Mouse (Mus musculus) spleen, adult 2 months (tissue): Measurements from ENCODE around the gene Tmem201. TPM values are rescaled to one million over a fixed set of nuclear protein-coding genes. Genes with fewer than 3 reads are reported as not detected.
A peak's percentile ranks its signal among the peaks of the same experiment; 100 is the strongest.

Source experiments
- DNase-seq, 2 experiments: peaks; one replicate each; pipeline versions ENCODE4 v3.0.0 to v3.0.0-alpha.2; 2012 to 2021; ENCODE audit warnings: low spot score in 2 of 2, low read depth in 1 of 2
- H3K27ac ChIP-seq: fragments of 200-500 bp; 2 replicates; pipeline ENCODE4 v1.5.1; 2012; ENCODE audit warnings: low read length, inconsistent platforms; ENCODE audit not compliant: insufficient read depth
- H3K27me3 ChIP-seq: fragments of 200-500 bp; 2 replicates; pipeline ENCODE4 v1.6.1; 2012; ENCODE audit warnings: mild to moderate bottlenecking, moderate library complexity, low read length, inconsistent platforms; ENCODE audit not compliant: control insufficient read depth, insufficient read depth
- H3K36me3 ChIP-seq: fragments of 200-500 bp; 2 replicates; pipeline ENCODE4 v1.6.1; 2012; ENCODE audit warnings: mild to moderate bottlenecking, low read length, inconsistent platforms; ENCODE audit not compliant: control insufficient read depth, insufficient read depth
- H3K4me1 ChIP-seq: fragments of 200-500 bp; 2 replicates; pipeline ENCODE4 v1.6.1; 2011; ENCODE audit warnings: inconsistent platforms; ENCODE audit not compliant: control insufficient read depth, insufficient read depth, insufficient read length
- H3K4me3 ChIP-seq: fragments of 200-500 bp; 2 replicates; pipeline ENCODE4 v1.5.1; 2011; ENCODE audit warnings: mild to moderate bottlenecking, inconsistent platforms; ENCODE audit not compliant: insufficient read depth, insufficient read length; ENCODE audit errors: extremely low read depth
- CTCF ChIP-seq: fragments of 200-500 bp; IDR thresholded peaks from 2 replicates; pipeline ENCODE4 v1.5.1; 2011; ENCODE audit warnings: mild to moderate bottlenecking, inconsistent platforms; ENCODE audit not compliant: insufficient read depth, insufficient read length, insufficient replicate concordance; ENCODE audit errors: extremely low read depth
- POLR2A ChIP-seq: fragments of 200-500 bp; IDR thresholded peaks from 2 replicates; pipeline ENCODE4 v1.6.1; 2011; ENCODE audit warnings: low read depth, low read length, inconsistent platforms
- WGBS: fragments of 180-500 bp; shearing (Covaris S2); methylation state at CpG from one replicate; pipeline ENCODE4 v1.1.7; 2018; 5-methylcytosine and 5-hydroxymethylcytosine counted together
- polyA plus RNA-seq: library from polyadenylated mRNA; depleted of rRNA; stranded (reverse); fragments of >200 nt; gene quantifications from 2 replicates; pipeline ENCODE4 v1.2.3, GENCODE M21; 2012

Gene Tmem201
- polyA plus RNA-seq, 1 experiment: 24.3 TPM

DNA sequence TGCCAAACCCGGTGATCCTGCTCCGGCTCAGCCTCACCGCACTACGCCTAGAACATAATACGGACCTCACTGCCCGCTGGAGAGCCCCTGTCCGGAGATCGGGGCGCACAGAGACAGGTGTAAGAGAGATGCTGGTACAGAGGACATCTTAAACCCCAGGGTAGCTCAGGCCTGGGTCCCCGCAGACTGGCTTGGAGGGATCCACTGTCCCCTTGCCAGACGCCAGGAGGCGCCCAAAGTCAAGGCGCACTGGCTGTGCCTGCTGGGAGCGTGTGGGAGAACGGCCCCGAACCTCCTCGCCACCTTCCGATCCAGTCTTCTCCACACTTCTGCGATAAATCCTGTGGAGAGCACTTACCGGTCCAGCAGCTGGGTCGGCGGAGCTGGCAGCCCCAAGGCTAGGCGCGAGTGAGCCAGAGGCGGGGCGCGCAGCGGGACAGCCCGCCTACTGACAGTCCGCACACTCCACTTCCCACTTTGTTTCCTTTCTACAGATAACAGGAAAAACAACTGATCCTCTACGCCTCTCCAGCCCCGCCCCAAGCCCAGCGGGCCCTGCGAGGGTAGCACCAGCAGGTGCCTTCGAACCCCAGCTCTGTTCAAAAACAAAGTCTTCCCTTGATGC is 39.5 kb downstream of the Tmem201 start:
- peak; percentile 55 to 79 for DNase-seq
- TF ChIP-seq CTCF (peak; percentile 54; the same call in 1 of the 2 replicates), POLR2A (peak; percentile 80)
- Histone ChIP-seq H3K36me3 (peaks cover 3% of the 10 kb centered on the region), H3K27ac (peak overlapping the region; percentile 94), H3K4me3 (peak overlapping the region; percentile 81), H3K27me3 (no peaks in the 10 kb centered on the region), H3K4me1 (peaks cover 8% of the 10 kb centered on the region; the same call in 1 of the 2 replicates)
- under 1% methylated on average over 35 of the region's 35 CpGs for WGBS

DNA sequence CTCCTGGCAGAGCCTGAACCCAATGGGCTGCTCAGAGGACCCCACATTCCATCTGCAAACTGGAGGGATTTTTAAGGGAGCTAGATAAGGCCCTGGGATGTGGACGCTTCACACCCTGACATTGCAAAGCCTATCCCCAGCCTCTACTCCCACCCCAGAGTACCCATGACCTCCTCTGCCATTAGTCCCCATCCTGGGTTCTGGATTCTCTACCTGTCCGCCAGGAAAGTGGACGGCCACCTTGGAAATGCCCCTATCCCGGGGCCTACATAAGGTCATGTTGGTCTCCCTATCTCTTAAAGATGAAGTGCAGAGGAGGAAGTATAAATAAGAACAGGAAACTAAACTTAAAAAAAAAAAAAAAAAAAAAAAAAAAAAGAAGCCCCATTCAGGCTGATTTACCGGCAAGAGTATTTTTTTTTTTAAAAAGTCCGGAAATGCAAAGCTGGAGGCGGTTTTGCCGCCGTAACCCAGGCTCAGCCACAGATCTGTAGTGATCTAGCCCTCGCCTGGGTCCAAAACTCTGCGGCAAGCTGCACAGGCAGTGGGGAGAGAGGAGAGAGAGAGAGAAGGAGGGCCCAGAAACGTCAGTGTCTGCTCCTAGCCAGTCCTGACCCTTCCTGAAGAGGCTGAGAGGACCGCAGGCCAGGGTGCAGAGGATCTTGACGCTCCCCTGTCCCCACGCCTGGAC is 40.2 kb downstream of the Tmem201 start:
- peak; percentile 69 to 74 for DNase-seq
- 2% methylated on average over 15 of the region's 15 CpGs for WGBS
- Histone ChIP-seq H3K27ac (peak overlapping the region; percentile 94), H3K36me3 (peaks cover 3% of the 10 kb centered on the region), H3K4me3 (peak overlapping the region; percentile 81), H3K27me3 (no peaks in the 10 kb centered on the region), H3K4me1 (peaks cover 13% of the 10 kb centered on the region; the same call in 1 of the 2 replicates)
- TF ChIP-seq CTCF (no peak), POLR2A (peak; percentile 33; the same call in 1 of the 2 replicates)

DNA sequence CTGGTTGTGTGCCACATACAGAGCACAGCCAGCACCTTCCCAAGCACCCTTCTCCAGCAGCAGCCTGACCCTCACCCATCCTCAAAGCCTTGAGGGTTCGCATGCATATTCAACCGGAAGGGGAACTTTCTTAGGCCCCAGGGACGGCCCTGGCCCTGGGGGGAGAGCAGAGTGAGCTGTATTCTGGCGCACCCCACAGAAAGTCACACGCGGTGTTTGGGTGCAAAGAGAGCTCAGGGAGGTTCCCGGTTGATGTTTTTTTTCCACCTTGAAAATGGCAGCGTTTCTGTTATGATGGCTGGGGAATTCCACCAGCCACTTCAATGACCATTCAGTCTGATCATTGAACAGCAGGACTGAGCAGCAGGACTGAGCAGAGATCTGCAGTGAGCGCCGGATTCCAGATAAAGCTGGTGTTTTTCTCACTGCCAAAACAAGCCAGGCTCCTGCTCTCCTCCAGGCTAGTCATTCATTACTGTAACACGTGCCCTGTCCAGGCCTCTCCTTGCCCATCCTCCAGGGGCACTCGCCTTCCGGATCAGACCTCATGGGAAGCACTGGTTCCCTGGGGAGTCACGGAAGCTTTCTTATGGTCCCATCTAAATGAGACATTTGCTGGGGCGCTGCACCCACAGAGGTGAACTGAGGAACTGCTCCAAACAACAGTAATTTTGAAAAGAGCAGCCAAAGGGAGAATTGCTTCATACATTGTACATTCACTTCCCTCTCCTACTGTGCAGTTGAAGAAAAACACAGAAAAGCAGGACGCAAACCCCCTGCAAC is 41.5 kb downstream of the Tmem201 start:
- H3K36me3 ChIP-seq: peaks cover 9% of the 10 kb centered on the region
- H3K27me3 ChIP-seq: no peaks in the 10 kb centered on the region
- peak in 1 of 2 experiments; percentile 61 for DNase-seq
- peak overlapping the region; percentile 73 for H3K4me3 ChIP-seq
- H3K4me1 ChIP-seq: peaks cover 18% of the 10 kb centered on the region; the same call in 1 of the 2 replicates
- WGBS: 7% methylated on average over 16 of the region's 16 CpGs
- TF ChIP-seq POLR2A: no peak
- TF ChIP-seq CTCF: peak; percentile 2; the same call in 1 of the 2 replicates
- peak overlapping the region; percentile 92 for H3K27ac ChIP-seq

DNA sequence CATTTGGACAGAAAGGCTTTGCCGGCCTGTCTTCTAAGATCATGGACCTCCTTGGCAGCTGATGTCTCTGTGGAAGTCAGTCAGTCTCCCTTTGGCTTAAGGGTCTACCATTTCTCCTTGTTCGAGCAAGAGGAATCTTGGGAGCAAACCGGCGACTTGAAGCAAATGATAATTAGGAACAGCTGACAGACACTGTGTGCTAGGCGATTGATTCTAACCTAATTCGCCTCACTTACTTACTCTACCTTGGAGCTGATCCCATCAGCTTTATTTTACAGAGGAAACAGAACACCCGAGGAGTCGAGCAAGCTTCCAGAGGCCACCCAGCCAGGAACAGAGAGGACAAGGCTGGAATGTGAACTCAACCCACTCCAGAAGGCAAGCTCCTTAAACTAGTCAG is 46.5 kb downstream of the Tmem201 start:
- DNase-seq: no peak

DNA sequence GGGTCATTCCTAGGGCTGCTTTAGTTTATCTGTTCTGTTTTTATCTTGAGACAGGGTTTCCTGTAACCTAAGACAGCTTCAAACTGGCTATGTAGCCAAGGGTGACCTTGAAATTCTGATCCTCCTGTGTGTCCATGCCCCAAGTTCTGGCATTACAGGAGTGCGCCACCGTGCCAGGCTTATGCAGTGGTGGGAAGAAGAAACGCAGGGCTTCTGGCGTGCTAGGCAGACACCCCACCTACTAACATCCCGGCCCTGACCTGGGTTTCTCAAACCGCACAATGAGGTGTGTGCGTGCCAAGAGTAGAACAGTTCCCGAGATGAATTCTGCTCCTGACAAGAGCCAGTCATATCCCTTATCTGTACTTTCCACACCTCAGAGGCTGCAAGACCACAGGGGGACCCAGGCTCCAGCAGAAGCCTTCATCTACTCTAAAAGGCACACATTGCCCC is 47.0 kb downstream of the Tmem201 start:
- 72% methylated on average over 8 of the region's 8 CpGs for WGBS

More for the DNA sequence above, 46.5 kb downstream of the Tmem201 start:
- H3K4me3 ChIP-seq: no peak overlapping the region
- no peaks in the 10 kb centered on the region for H3K27me3 ChIP-seq
- peaks cover 30% of the 10 kb centered on the region for H3K4me1 ChIP-seq
- H3K27ac ChIP-seq: peak overlapping the region; percentile 70
- TF ChIP-seq CTCF: no peak
- TF ChIP-seq POLR2A: no peak
- H3K36me3 ChIP-seq: peaks cover 19% of the 10 kb centered on the region
- 83% methylated on average over 8 of the region's 8 CpGs for WGBS

DNA sequence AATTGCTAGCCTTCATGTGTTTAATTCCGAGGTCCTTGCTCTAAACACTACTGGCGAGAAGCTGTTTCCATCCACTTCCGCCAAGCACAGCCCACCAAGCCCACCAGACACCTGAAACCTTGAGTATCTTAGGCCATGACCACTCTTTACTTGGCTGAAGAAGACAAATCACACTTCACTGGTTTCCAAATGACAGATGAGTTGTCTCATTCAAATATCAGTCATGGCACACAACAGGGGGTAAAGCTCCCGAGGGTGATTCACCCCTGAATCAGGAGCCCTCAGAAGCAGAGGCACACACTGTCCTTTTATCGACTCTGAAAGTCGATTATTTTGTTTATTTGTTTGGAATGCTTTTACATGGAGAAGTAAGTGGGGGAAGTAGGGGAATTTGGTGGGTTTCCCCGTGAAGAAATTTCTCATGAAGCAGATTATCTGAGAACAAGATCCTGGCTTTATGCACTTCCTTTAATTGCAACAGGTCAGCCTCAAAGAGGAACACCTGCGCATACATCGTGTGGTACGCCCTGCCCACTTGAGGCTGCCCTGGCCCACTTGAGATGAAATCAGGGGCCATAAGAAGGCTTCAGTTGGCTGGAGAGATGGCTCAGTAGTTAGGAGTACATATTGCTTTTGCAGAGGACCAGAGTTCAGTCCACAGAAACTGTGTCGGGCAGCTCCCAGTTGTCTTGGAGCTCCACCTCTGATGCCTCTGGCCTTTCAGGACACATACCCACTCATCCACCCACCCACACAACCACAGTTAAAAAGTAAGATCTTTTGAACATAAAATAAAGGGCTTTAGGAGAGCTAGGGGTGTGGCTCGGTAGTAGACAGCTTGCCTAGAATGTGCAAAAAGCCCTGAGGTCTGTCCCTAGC is 47.8 kb downstream of the Tmem201 start:
- DNase-seq: no peak
- peaks cover 21% of the 10 kb centered on the region for H3K36me3 ChIP-seq
- WGBS: 50% methylated on average over 12 of the region's 12 CpGs
- peaks cover 33% of the 10 kb centered on the region for H3K4me1 ChIP-seq
- peak overlapping the region; percentile 70 for H3K27ac ChIP-seq
- no peaks in the 10 kb centered on the region for H3K27me3 ChIP-seq
- H3K4me3 ChIP-seq: no peak overlapping the region
- TF ChIP-seq POLR2A (no peak), CTCF (no peak)

More for the DNA sequence above, 47.0 kb downstream of the Tmem201 start:
- TF ChIP-seq POLR2A (no peak), CTCF (no peak)
- no peaks in the 10 kb centered on the region for H3K27me3 ChIP-seq
- H3K4me3 ChIP-seq: no peak overlapping the region
- peaks cover 30% of the 10 kb centered on the region for H3K4me1 ChIP-seq
- H3K36me3 ChIP-seq: peaks cover 19% of the 10 kb centered on the region
- peak overlapping the region; percentile 70 for H3K27ac ChIP-seq
- DNase-seq: no peak
